Mouse (Mus musculus): ENCODE results near the gene Rnh1. TPM values are rescaled to one million over a fixed set of nuclear protein-coding genes. Genes with fewer than 3 reads are reported as not detected.

The Rnh1 gene
- polyA plus RNA-seq, 1 experiment = 48.5 TPM

GRCm38 (mm10) chr7:141176173-141176572 is 3.5 kb upstream of the Rnh1 start:
- no peaks in the 10 kb centered on the region for H3K4me1 ChIP-seq (ENCODE audit: control insufficient read depth, insufficient read depth, low read length)
- no peaks in the 10 kb centered on the region for H3K27me3 ChIP-seq (ENCODE audit: control insufficient read depth, insufficient read depth, low read length, poor library complexity, severe bottlenecking)
- no peak overlapping the region for H3K4me3 ChIP-seq (ENCODE audit: low read depth, low read length)
- TF ChIP-seq EP300 (IDR thresholded peaks at IDR 0.05; ENCODE audit: insufficient read depth, low read depth, low read length) = 0 out of 2 replicates have a peak, but pooled peaks have one; percentile 17
- no peak for TF ChIP-seq POLR2A (IDR thresholded peaks at IDR 0.05; ENCODE audit: insufficient read depth, low read length)
- peak; percentile 98 for TF ChIP-seq CTCF (IDR thresholded peaks at IDR 0.05; ENCODE audit: low read depth, low read length)
- no peak overlapping the region for H3K9ac ChIP-seq (ENCODE audit: low read depth, poor library complexity, severe bottlenecking)
- no peak overlapping the region for H3K27ac ChIP-seq (ENCODE audit: insufficient read depth, low read length)
- no peaks in the 10 kb centered on the region for H3K9me3 ChIP-seq (replicated peaks; ENCODE audit: control insufficient read depth, insufficient read depth, low read length, poor library complexity, severe bottlenecking)
- no peaks in the 10 kb centered on the region for H3K36me3 ChIP-seq (ENCODE audit: control insufficient read depth, insufficient read depth, low read length, poor library complexity, severe bottlenecking)

GRCm38 (mm10) chr7:141175068-141175467 is 2.4 kb upstream of the Rnh1 start:
- H3K9ac ChIP-seq (ENCODE audit: low read depth, poor library complexity, severe bottlenecking) = no peak overlapping the region
- TF ChIP-seq CTCF (IDR thresholded peaks at IDR 0.05; ENCODE audit: low read depth, low read length) (peak; percentile 4), EP300 (IDR thresholded peaks at IDR 0.05; ENCODE audit: insufficient read depth, low read depth, low read length) (no peak)
- no peaks in the 10 kb centered on the region for H3K36me3 ChIP-seq (ENCODE audit: control insufficient read depth, insufficient read depth, low read length, poor library complexity, severe bottlenecking)
- H3K27me3 ChIP-seq (ENCODE audit: control insufficient read depth, insufficient read depth, low read length, poor library complexity, severe bottlenecking) = no peaks in the 10 kb centered on the region
- no peaks in the 10 kb centered on the region for H3K9me3 ChIP-seq (replicated peaks; ENCODE audit: control insufficient read depth, insufficient read depth, low read length, poor library complexity, severe bottlenecking)
- no peak overlapping the region for H3K4me3 ChIP-seq (ENCODE audit: low read depth, low read length)
- H3K27ac ChIP-seq (ENCODE audit: insufficient read depth, low read length) = no peak overlapping the region
- H3K4me1 ChIP-seq (ENCODE audit: control insufficient read depth, insufficient read depth, low read length) = no peaks in the 10 kb centered on the region

DNA sequence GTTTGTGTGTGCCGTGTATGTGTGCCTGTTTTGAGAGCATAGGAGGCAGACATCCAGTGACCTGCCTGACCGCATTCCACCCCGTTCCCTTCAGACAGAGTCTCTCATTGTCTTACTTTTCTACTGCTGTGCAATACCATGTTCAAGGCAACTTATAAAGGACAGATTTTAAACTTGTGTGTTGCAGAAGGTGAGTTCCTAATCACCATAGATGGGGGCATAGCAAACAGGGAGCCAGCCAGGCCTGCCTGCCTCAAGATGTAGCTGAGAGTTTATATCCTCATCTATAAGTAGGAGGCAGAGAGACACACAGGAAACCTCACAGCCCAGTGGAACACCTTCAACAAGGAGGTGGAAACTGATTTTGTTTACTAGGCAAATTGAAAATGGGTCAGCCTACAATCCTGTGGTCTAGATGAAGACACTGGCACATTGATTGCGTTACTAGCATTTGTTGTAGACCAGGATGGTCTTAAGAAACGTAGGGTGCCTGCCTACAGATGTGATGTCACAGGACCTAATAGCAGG is 730 bp upstream of the Rnh1 start:
- no peaks in the 10 kb centered on the region for H3K9me3 ChIP-seq (replicated peaks; ENCODE audit: control insufficient read depth, insufficient read depth, low read length, poor library complexity, severe bottlenecking)
- H3K4me3 ChIP-seq (ENCODE audit: low read depth, low read length) = peak overlapping the region; percentile 79
- TF ChIP-seq CTCF (IDR thresholded peaks at IDR 0.05; ENCODE audit: low read depth, low read length) (no peak), EP300 (IDR thresholded peaks at IDR 0.05; ENCODE audit: insufficient read depth, low read depth, low read length) (no peak), POLR2A (IDR thresholded peaks at IDR 0.05; ENCODE audit: insufficient read depth, low read length) (no peak)
- no peaks in the 10 kb centered on the region for H3K36me3 ChIP-seq (ENCODE audit: control insufficient read depth, insufficient read depth, low read length, poor library complexity, severe bottlenecking)
- H3K9ac ChIP-seq (ENCODE audit: low read depth, poor library complexity, severe bottlenecking) = peak overlapping the region; percentile 41
- H3K4me1 ChIP-seq (ENCODE audit: control insufficient read depth, insufficient read depth, low read length) = no peaks in the 10 kb centered on the region
- no peaks in the 10 kb centered on the region for H3K27me3 ChIP-seq (ENCODE audit: control insufficient read depth, insufficient read depth, low read length, poor library complexity, severe bottlenecking)
- peak overlapping the region; percentile 61 for H3K27ac ChIP-seq (ENCODE audit: insufficient read depth, low read length)

- Histone ChIP-seq H3K9ac (ENCODE audit: low read depth, poor library complexity, severe bottlenecking) (no peak overlapping the region), H3K27ac (ENCODE audit: insufficient read depth, low read length) (no peak overlapping the region), H3K4me1 (ENCODE audit: control insufficient read depth, insufficient read depth, low read length) (no peaks in the 10 kb centered on the region), H3K27me3 (ENCODE audit: control insufficient read depth, insufficient read depth, low read length, poor library complexity, severe bottlenecking) (no peaks in the 10 kb centered on the region), H3K36me3 (ENCODE audit: control insufficient read depth, insufficient read depth, low read length, poor library complexity, severe bottlenecking) (no peaks in the 10 kb centered on the region), H3K4me3 (ENCODE audit: low read depth, low read length) (no peak overlapping the region), H3K9me3 (replicated peaks; ENCODE audit: control insufficient read depth, insufficient read depth, low read length, poor library complexity, severe bottlenecking) (no peaks in the 10 kb centered on the region)
- TF ChIP-seq CTCF (IDR thresholded peaks at IDR 0.05; ENCODE audit: low read depth, low read length) (no peak), POLR2A (IDR thresholded peaks at IDR 0.05; ENCODE audit: insufficient read depth, low read length) (no peak), EP300 (IDR thresholded peaks at IDR 0.05; ENCODE audit: insufficient read depth, low read depth, low read length) (no peak)
Measured at GRCm38 (mm10) chr7:141169866-141170265, 2.8 kb downstream of the Rnh1 start.

- Histone ChIP-seq H3K4me3 (ENCODE audit: low read depth, low read length) (no peak overlapping the region), H3K9me3 (replicated peaks; ENCODE audit: control insufficient read depth, insufficient read depth, low read length, poor library complexity, severe bottlenecking) (no peaks in the 10 kb centered on the region), H3K27me3 (ENCODE audit: control insufficient read depth, insufficient read depth, low read length, poor library complexity, severe bottlenecking) (no peaks in the 10 kb centered on the region), H3K27ac (ENCODE audit: insufficient read depth, low read length) (no peak overlapping the region), H3K36me3 (ENCODE audit: control insufficient read depth, insufficient read depth, low read length, poor library complexity, severe bottlenecking) (no peaks in the 10 kb centered on the region), H3K4me1 (ENCODE audit: control insufficient read depth, insufficient read depth, low read length) (no peaks in the 10 kb centered on the region), H3K9ac (ENCODE audit: low read depth, poor library complexity, severe bottlenecking) (no peak overlapping the region)
- TF ChIP-seq CTCF (IDR thresholded peaks at IDR 0.05; ENCODE audit: low read depth, low read length) (no peak), POLR2A (IDR thresholded peaks at IDR 0.05; ENCODE audit: insufficient read depth, low read length) (no peak)
Measured at GRCm38 (mm10) chr7:141169300-141169699, 3.4 kb downstream of the Rnh1 start.

DNA sequence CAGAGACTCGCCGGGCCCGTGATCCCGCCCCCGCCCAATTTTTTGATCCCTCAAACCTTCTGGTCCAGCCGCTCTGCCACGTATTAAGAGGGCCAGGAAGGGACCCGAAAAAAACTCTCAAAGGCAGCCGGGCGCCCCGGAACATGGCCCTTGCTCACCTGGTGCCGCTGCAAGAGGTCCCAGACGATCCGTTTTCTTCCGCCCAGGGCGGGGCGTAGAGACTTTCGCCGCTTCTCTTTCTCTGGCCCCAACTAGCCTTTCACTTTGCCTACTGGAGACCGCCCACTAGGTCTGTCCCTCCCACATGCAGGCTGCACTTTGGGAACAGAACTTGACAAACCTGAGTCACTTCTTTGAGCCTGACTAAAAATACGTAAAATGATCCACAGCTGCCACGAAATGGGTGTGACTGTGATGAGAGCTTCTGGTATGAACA is 4.1 kb downstream of the Rnh1 start:
- TF ChIP-seq POLR2A (IDR thresholded peaks at IDR 0.05; ENCODE audit: insufficient read depth, low read length) (no peak), CTCF (IDR thresholded peaks at IDR 0.05; ENCODE audit: low read depth, low read length) (no peak), EP300 (IDR thresholded peaks at IDR 0.05; ENCODE audit: insufficient read depth, low read depth, low read length) (no peak)
- Histone ChIP-seq H3K4me3 (ENCODE audit: low read depth, low read length) (peak overlapping the region; percentile 53), H3K27me3 (ENCODE audit: control insufficient read depth, insufficient read depth, low read length, poor library complexity, severe bottlenecking) (no peaks in the 10 kb centered on the region), H3K9me3 (replicated peaks; ENCODE audit: control insufficient read depth, insufficient read depth, low read length, poor library complexity, severe bottlenecking) (no peaks in the 10 kb centered on the region), H3K9ac (ENCODE audit: low read depth, poor library complexity, severe bottlenecking) (peak overlapping the region; percentile 51), H3K4me1 (ENCODE audit: control insufficient read depth, insufficient read depth, low read length) (no peaks in the 10 kb centered on the region), H3K36me3 (ENCODE audit: control insufficient read depth, insufficient read depth, low read length, poor library complexity, severe bottlenecking) (no peaks in the 10 kb centered on the region), H3K27ac (ENCODE audit: insufficient read depth, low read length) (no peak overlapping the region)
